Mouse (Mus musculus): ENCODE results near the gene Rbfox1. TPM values are rescaled to one million over a fixed set of nuclear protein-coding genes. Genes with fewer than 3 reads are reported as not detected.
A peak's percentile ranks its signal among the peaks of the same experiment; 100 is the strongest.

The Rbfox1 gene
- polyA plus RNA-seq, 1 experiment = 115 TPM

- DNase-seq (ENCODE audit: extremely low spot score in 1 of 2, low spot score in 1 of 2) = no peak
Measured at GRCm38 (mm10) chr16:5974172-5974571, 89.0 kb downstream of the Rbfox1 start.

- DNase-seq (ENCODE audit: extremely low spot score in 1 of 2, low spot score in 1 of 2) = peak in 1 of 2 experiments; percentile 73
Measured at GRCm38 (mm10) chr16:5992045-5993011, 107.2 kb downstream of the Rbfox1 start.

GRCm38 (mm10) chr16:5997136-5997535 is 112.0 kb downstream of the Rbfox1 start:
- DNase-seq (ENCODE audit: extremely low spot score in 1 of 2, low spot score in 1 of 2) = peak in 1 of 2 experiments; percentile 52

GRCm38 (mm10) chr16:5997651-5998050 is 112.5 kb downstream of the Rbfox1 start:
- no peak for DNase-seq (ENCODE audit: extremely low spot score in 1 of 2, low spot score in 1 of 2)

- DNase-seq (ENCODE audit: extremely low spot score in 1 of 2, low spot score in 1 of 2) = peak in 1 of 2 experiments; percentile 31
Measured at GRCm38 (mm10) chr16:6000016-6000415, 114.9 kb downstream of the Rbfox1 start.

GRCm38 (mm10) chr16:6006996-6007395 is 121.8 kb downstream of the Rbfox1 start:
- no peak for DNase-seq (ENCODE audit: extremely low spot score in 1 of 2, low spot score in 1 of 2)

GRCm38 (mm10) chr16:6012853-6013252 is 127.7 kb downstream of the Rbfox1 start:
- no peak for DNase-seq (ENCODE audit: extremely low spot score in 1 of 2, low spot score in 1 of 2)

- DNase-seq (ENCODE audit: extremely low spot score in 1 of 2, low spot score in 1 of 2) = peak; percentile 83 to 98
Measured at GRCm38 (mm10) chr16:6018639-6019038, 133.5 kb downstream of the Rbfox1 start.

GRCm38 (mm10) chr16:6019361-6019760 is 134.2 kb downstream of the Rbfox1 start:
- DNase-seq (ENCODE audit: extremely low spot score in 1 of 2, low spot score in 1 of 2) = no peak

GRCm38 (mm10) chr16:6031280-6031679 is 146.1 kb downstream of the Rbfox1 start:
- DNase-seq (ENCODE audit: extremely low spot score in 1 of 2, low spot score in 1 of 2) = no peak

GRCm38 (mm10) chr16:6032563-6032962 is 147.4 kb downstream of the Rbfox1 start:
- no peak for DNase-seq (ENCODE audit: extremely low spot score in 1 of 2, low spot score in 1 of 2)

GRCm38 (mm10) chr16:6034876-6035275 is 149.7 kb downstream of the Rbfox1 start:
- DNase-seq (ENCODE audit: extremely low spot score in 1 of 2, low spot score in 1 of 2) = no peak

GRCm38 (mm10) chr16:6037009-6037408 is 151.9 kb downstream of the Rbfox1 start:
- peak in 1 of 2 experiments; percentile 41 for DNase-seq (ENCODE audit: extremely low spot score in 1 of 2, low spot score in 1 of 2)

- DNase-seq (ENCODE audit: extremely low spot score in 1 of 2, low spot score in 1 of 2) = peak; percentile 61 to 73
Measured at GRCm38 (mm10) chr16:6042766-6043165, 157.6 kb downstream of the Rbfox1 start.

GRCm38 (mm10) chr16:6048601-6049000 is 163.4 kb downstream of the Rbfox1 start:
- DNase-seq (ENCODE audit: extremely low spot score in 1 of 2, low spot score in 1 of 2) = no peak

GRCm38 (mm10) chr16:6062495-6062894 is 177.3 kb downstream of the Rbfox1 start:
- no peak for DNase-seq (ENCODE audit: extremely low spot score in 1 of 2, low spot score in 1 of 2)

- no peak for DNase-seq (ENCODE audit: extremely low spot score in 1 of 2, low spot score in 1 of 2)
Measured at GRCm38 (mm10) chr16:6065481-6065880, 180.3 kb downstream of the Rbfox1 start.

GRCm38 (mm10) chr16:6075442-6076050 is 190.4 kb downstream of the Rbfox1 start:
- DNase-seq (ENCODE audit: extremely low spot score in 1 of 2, low spot score in 1 of 2) = peak in 1 of 2 experiments; percentile 38

GRCm38 (mm10) chr16:6079017-6079416 is 193.9 kb downstream of the Rbfox1 start:
- DNase-seq (ENCODE audit: extremely low spot score in 1 of 2, low spot score in 1 of 2) = peak in 1 of 2 experiments; percentile 30

GRCm38 (mm10) chr16:6084701-6085365 is 199.7 kb downstream of the Rbfox1 start:
- DNase-seq (ENCODE audit: extremely low spot score in 1 of 2, low spot score in 1 of 2) = peak in 1 of 2 experiments; percentile 10

GRCm38 (mm10) chr16:6086200-6086599 is 201.0 kb downstream of the Rbfox1 start:
- DNase-seq (ENCODE audit: extremely low spot score in 1 of 2, low spot score in 1 of 2) = no peak

Measured in frontal cortex, adult 2 months (tissue).